Mouse (Mus musculus) adipose tissue, adult 10 weeks (tissue): ENCODE results near the gene Dact2. TPM values are rescaled to one million over a fixed set of nuclear protein-coding genes. Genes with fewer than 3 reads are reported as not detected.

Experiments used
- polyA plus RNA-seq: library from polyadenylated mRNA; stranded (reverse); fragments of 350-450 nt; fragmentation: Illumina TruSeq; extraction: RNeasy Lipid Tissue Mini Kit (QIAGEN cat#74804); gene quantifications from one replicate; pipeline ENCODE4 v1.2.3, GENCODE M21; 2014; ENCODE audit warnings: low read depth, low replicate concordance

The Dact2 gene
- polyA plus RNA-seq = 17.6 TPM

GRCm38 (mm10) chr17:14204061-14204460 lies at the start of gene Dact2:
TSS of gene Dact2 (minus strand) at chr17:14204304.

Other genes starting within 250 kb of the Dact2 start
- gene Gm7356, start 200.6 kb downstream of the Dact2 start, polyA plus RNA-seq = 0.41 TPM
- 0.41 TPM for gene Gm7358, start 144.8 kb downstream of the Dact2 start, polyA plus RNA-seq
- 81.5 TPM for gene Smoc2, start 75.2 kb upstream of the Dact2 start, polyA plus RNA-seq